Mouse (Mus musculus) heart, embryonic 13.5 days (tissue): ENCODE measurements around the gene Gm3373. TPM values are rescaled to one million over a fixed set of nuclear protein-coding genes. Genes with fewer than 3 reads are reported as not detected.
"Not testable (repeated sequence)": the region's sequence is repeated elsewhere in the genome, so short reads cannot be mapped to it uniquely, and the experiment has no call there.

Source experiments
- ATAC-seq: fragments of 200-750 bp; cut with Nextera tagmentation; 2 replicates; pipeline ENCODE4 v1.8.0; 2017; ENCODE audit warnings: moderate TSS enrichment; ENCODE audit not compliant: insufficient number of reproducible peaks, low FRiP score, low TSS enrichment; ENCODE audit errors: extremely low read depth
- H3K27ac ChIP-seq: fragments of 300-500 bp; sonication (generic); replicated peaks from 2 replicates; pipeline ENCODE4 v1.5.1; 2015; ENCODE audit warnings: moderate library complexity, mild to moderate bottlenecking, inconsistent platforms
- H3K27me3 ChIP-seq: fragments of 300-500 bp; sonication (generic); replicated peaks from 2 replicates; pipeline ENCODE4 v1.6.1; 2015; ENCODE audit warnings: mild to moderate bottlenecking, inconsistent platforms
- H3K36me3 ChIP-seq: fragments of 300-500 bp; sonication (generic); 2 replicates; pipeline ENCODE4 v1.6.1; 2015; ENCODE audit warnings: mild to moderate bottlenecking, inconsistent platforms
- H3K4me1 ChIP-seq: fragments of 300-500 bp; sonication (generic); 2 replicates; pipeline ENCODE4 v1.6.1; 2015; ENCODE audit warnings: inconsistent platforms
- H3K4me2 ChIP-seq: fragments of 300-500 bp; sonication (generic); 2 replicates; pipeline ENCODE4 v1.6.1; 2015; ENCODE audit warnings: inconsistent platforms, mild to moderate bottlenecking, moderate library complexity
- H3K4me3 ChIP-seq: fragments of 300-500 bp; sonication (generic); 2 replicates; pipeline ENCODE4 v1.5.1; 2015; ENCODE audit warnings: moderate library complexity, mild to moderate bottlenecking, inconsistent platforms
- H3K9ac ChIP-seq: fragments of 300-500 bp; sonication (generic); 2 replicates; pipeline ENCODE4 v1.6.1; 2015; ENCODE audit warnings: inconsistent platforms, mild to moderate bottlenecking, moderate library complexity
- H3K9me3 ChIP-seq: fragments of 300-500 bp; sonication (generic); 2 replicates; pipeline ENCODE4 v1.6.1; 2016; ENCODE audit warnings: inconsistent platforms
- WGBS: fragments of 180-500 bp; shearing (Covaris S2); methylation state at CpG from one replicate; pipeline ENCODE4 v1.1.7; 2015; ENCODE audit warnings: mixed read lengths; 5-methylcytosine and 5-hydroxymethylcytosine counted together
- polyA plus RNA-seq: library from polyadenylated mRNA; unstranded; fragments of >200 nt; fragmentation: Nextera tagmentation; extraction: Ambion mirVana; gene quantifications from 2 replicates; pipeline ENCODE4 v1.2.1, GENCODE M21; 2015

Gm3373 gene
- polyA plus RNA-seq = not detected in 2 replicates

GRCm38 (mm10) chr14:5741477-5741876 is at the start of gene Gm3373:
Gm3373 (minus strand) TSS chr14:5741577.
- H3K36me3 ChIP-seq, H3K4me1 ChIP-seq, H3K4me3 ChIP-seq, H3K9ac ChIP-seq, H3K9me3 ChIP-seq, H3K27me3 ChIP-seq, ATAC-seq, H3K27ac ChIP-seq, H3K4me2 ChIP-seq: not testable (repeated sequence)
- no CpG with 5 or more reads among the region's 37 CpGs for WGBS

DNA sequence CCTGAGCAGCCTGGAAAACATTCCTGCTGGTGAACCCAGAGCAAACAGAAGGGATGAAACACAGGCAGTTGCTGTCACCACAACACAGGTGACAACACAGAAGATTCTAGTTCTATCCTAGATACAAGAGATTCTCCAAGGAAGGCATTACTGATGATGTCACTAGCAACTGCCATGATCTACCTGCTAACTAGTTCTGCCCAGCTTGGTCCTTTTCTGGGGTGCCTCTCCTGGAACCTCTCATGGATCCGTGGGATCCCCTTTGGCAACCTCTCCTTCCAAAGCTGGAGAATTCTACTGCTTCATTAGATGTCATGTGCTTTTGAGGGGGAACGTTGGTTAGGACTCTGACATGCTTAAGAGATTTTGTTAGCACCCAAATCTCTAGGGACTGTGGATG is 54.0 kb downstream of the Gm3373 start, which contains the start of gene Gm9603:
TSS of gene Gm9603 (minus strand) at position 101 of the 400 bp plus-strand sequence.
- not testable (repeated sequence) for H3K9me3 ChIP-seq, H3K4me2 ChIP-seq, H3K4me3 ChIP-seq, H3K36me3 ChIP-seq, H3K27ac ChIP-seq, H3K9ac ChIP-seq, H3K4me1 ChIP-seq, H3K27me3 ChIP-seq, ATAC-seq
- WGBS = no CpG with 5 or more reads among the region's 2 CpGs

Other genes with a start within 250 kb of the Gm3373 start
- gene Gm3488, start 239.9 kb downstream of the Gm3373 start, polyA plus RNA-seq = 0.83 and 0.85 TPM in 2 replicates
- not detected in 2 replicates for gene Gm3532, start 203.1 kb downstream of the Gm3373 start, polyA plus RNA-seq
- not detected in 2 replicates for gene Gm8265, start 108.5 kb downstream of the Gm3373 start, polyA plus RNA-seq
- not detected in 2 replicates for gene Gm9603, start 54.1 kb downstream of the Gm3373 start, polyA plus RNA-seq
- gene Gm3383, start 66.4 kb upstream of the Gm3373 start, polyA plus RNA-seq = 0.56 and 0.98 TPM in 2 replicates
- not detected in 2 replicates for gene Gm3424, start 88.8 kb upstream of the Gm3373 start, polyA plus RNA-seq
- gene Gm8237, start 138.8 kb upstream of the Gm3373 start, polyA plus RNA-seq = 0.17 TPM in 1 of 2 replicates, not detected in the other
- gene Gm3248, start 220.2 kb upstream of the Gm3373 start, polyA plus RNA-seq = 0.56 and 0.59 TPM in 2 replicates
- gene Gm3453, start 237.6 kb upstream of the Gm3373 start, polyA plus RNA-seq = not detected in 2 replicates